Mouse (Mus musculus) ES-E14 (cell line): ENCODE measurements around the gene Igsf23. TPM values are rescaled to one million over a fixed set of nuclear protein-coding genes. Genes with fewer than 3 reads are reported as not detected.

Source experiments
- DNase-seq: peaks from one replicate; pipeline ENCODE4 v3.0.0-alpha.2; 2013; ENCODE audit warnings: low read depth, low spot score
- H3K27ac ChIP-seq: 2 replicates; pipeline ENCODE4 v1.5.1; 2012; ENCODE audit warnings: low read depth, mild to moderate bottlenecking, low read length, moderate library complexity, mixed read lengths; ENCODE audit not compliant: poor library complexity, insufficient read depth, severe bottlenecking
- H3K36me3 ChIP-seq: 2 replicates; pipeline ENCODE4 v1.6.1; 2012; ENCODE audit warnings: mild to moderate bottlenecking, low read length, moderate library complexity, mixed read lengths; ENCODE audit not compliant: control insufficient read depth, poor library complexity, insufficient read depth, severe bottlenecking
- H3K4me1 ChIP-seq, 2 experiments: fragments of 150-350 bp in 1 of 2; sonication (generic) in 1 of 2; 2 replicates each; pipeline ENCODE4 v1.6.1; 2012; ENCODE audit warnings: low read length in 2 of 2, mild to moderate bottlenecking in 1 of 2, mixed read lengths in 1 of 2; ENCODE audit not compliant: control insufficient read depth in 2 of 2, insufficient read depth in 2 of 2, poor library complexity in 1 of 2
- H3K4me3 ChIP-seq, 2 experiments: fragments of 150-350 bp in 1 of 2; sonication (generic) in 1 of 2; 2 replicates each; pipeline ENCODE4 v1.5.1; 2012; ENCODE audit warnings: low read length in 2 of 2, low read depth in 1 of 2, mild to moderate bottlenecking in 1 of 2, mixed read lengths in 1 of 2; ENCODE audit not compliant: insufficient read depth in 1 of 2, poor library complexity in 1 of 2, severe bottlenecking in 1 of 2
- H3K9ac ChIP-seq: 2 replicates; pipeline ENCODE4 v1.6.1; 2012; ENCODE audit warnings: low read depth, mild to moderate bottlenecking, low read length, mixed read lengths; ENCODE audit not compliant: poor library complexity, insufficient read depth, severe bottlenecking
- H3K9me3 ChIP-seq: fragments of 150-350 bp; sonication (generic); 2 replicates; pipeline ENCODE4 v1.6.1; 2012; ENCODE audit warnings: low read depth, mild to moderate bottlenecking, low read length; ENCODE audit not compliant: control insufficient read depth, insufficient read depth
- CHD2 ChIP-seq: IDR thresholded peaks from 2 replicates; pipeline ENCODE4 v1.6.1; 2014; ENCODE audit warnings: mild to moderate bottlenecking, low read depth, low read length, inconsistent platforms
- HCFC1 ChIP-seq: IDR thresholded peaks from 2 replicates; pipeline ENCODE4 v1.6.1; 2012; ENCODE audit warnings: low read length, inconsistent platforms, borderline replicate concordance; ENCODE audit not compliant: insufficient read depth
- MAFK ChIP-seq: IDR thresholded peaks from 2 replicates; pipeline ENCODE4 v1.6.1; 2014; ENCODE audit warnings: mild to moderate bottlenecking, low read depth, low read length, inconsistent platforms; ENCODE audit not compliant: insufficient read depth
- ZC3H11A ChIP-seq: IDR thresholded peaks from 2 replicates; pipeline ENCODE4 v1.6.1; 2012; ENCODE audit warnings: low read depth, mild to moderate bottlenecking, inconsistent platforms, low read length, borderline replicate concordance
- ZNF384 ChIP-seq: IDR thresholded peaks from 2 replicates; pipeline ENCODE4 v1.6.1; 2012; ENCODE audit warnings: low read depth, low read length, inconsistent platforms
- in situ Hi-C, 2 experiments: fragments of 600-800 bp; cut with MboI; formaldehyde crosslinking; loops; one replicate each; pipeline ENCODE4 v1.15.1; 2025; ENCODE audit warnings: low sequenced_read_pairs in 2 of 2, inconsistent platforms in 1 of 2; ENCODE audit not compliant: unreplicated experiment in 2 of 2
- total RNA-seq: library from RNA; depleted of rRNA; stranded (reverse); fragments of 300-350 nt; gene quantifications from 2 replicates; pipeline ENCODE4 v1.2.3, GENCODE M21; 2012

Gene Igsf23
- total RNA-seq, 1 experiment, result 4.6 TPM

- H3K4me1 ChIP-seq, result peaks cover 7 to 19% of the 10 kb centered on the region in 2 experiments
- H3K9ac ChIP-seq, result no peak overlapping the region
- H3K9me3 ChIP-seq, result no peaks in the 10 kb centered on the region
- no peak for DNase-seq
- H3K36me3 ChIP-seq, result no peaks in the 10 kb centered on the region
- no peak overlapping the region for H3K4me3 ChIP-seq
- no peak overlapping the region for H3K27ac ChIP-seq
- TF ChIP-seq ZC3H11A, result no peak
- no peak for TF ChIP-seq CHD2
- TF ChIP-seq ZNF384, result no peak
- TF ChIP-seq HCFC1, result no peak
- TF ChIP-seq MAFK, result no peak
- in situ Hi-C loops, result no loop called here
These were observed 10.9 kb downstream of the Igsf23 start for GRCm38 (mm10) chr7:19939555-19940235.

DNA sequence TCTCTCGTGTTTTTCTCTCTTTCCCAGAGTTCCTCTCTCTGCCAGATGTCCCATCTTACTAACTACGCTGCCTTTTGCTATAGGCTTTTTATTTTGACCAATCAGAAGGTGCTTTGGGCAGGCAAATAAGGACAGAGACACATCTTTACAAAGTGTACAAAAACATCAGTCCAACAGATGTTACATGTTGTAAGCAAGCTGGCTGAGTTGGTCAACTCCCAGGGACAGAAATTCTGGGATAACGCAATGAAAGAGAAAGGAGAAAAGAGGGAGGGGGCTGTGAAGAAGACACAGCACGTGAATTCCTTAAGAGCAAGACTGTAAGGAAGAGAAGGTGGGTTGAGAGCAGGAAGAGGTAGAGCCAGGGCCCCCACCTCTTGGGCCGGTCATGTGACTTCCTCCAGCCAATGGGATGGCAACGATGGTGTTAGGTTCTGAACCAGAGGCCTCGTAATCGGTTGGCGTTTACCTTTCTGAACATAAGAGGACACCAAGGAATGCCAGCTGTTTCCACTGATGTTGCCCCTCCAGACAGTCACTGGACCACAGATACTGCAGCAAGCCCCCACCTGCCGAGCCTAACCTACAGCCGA is 13.2 kb downstream of the Igsf23 start:
- peak overlapping the region; percentile 36; the same call in 1 of the 2 replicates for H3K9ac ChIP-seq
- in situ Hi-C loops, result no loop called here
- H3K27ac ChIP-seq, result no peak overlapping the region; the same call in 1 of the 2 replicates
- no peak for DNase-seq
- no peak overlapping the region; a peak in 1 of 4 replicates for H3K4me3 ChIP-seq
- no peaks in the 10 kb centered on the region for H3K9me3 ChIP-seq
- H3K36me3 ChIP-seq, result no peaks in the 10 kb centered on the region
- peaks cover 9 to 26% of the 10 kb centered on the region in 2 experiments for H3K4me1 ChIP-seq
- no peak for TF ChIP-seq ZC3H11A
- no peak for TF ChIP-seq ZNF384
- no peak for TF ChIP-seq HCFC1
- TF ChIP-seq MAFK, result no peak
- TF ChIP-seq CHD2, result no peak

DNA sequence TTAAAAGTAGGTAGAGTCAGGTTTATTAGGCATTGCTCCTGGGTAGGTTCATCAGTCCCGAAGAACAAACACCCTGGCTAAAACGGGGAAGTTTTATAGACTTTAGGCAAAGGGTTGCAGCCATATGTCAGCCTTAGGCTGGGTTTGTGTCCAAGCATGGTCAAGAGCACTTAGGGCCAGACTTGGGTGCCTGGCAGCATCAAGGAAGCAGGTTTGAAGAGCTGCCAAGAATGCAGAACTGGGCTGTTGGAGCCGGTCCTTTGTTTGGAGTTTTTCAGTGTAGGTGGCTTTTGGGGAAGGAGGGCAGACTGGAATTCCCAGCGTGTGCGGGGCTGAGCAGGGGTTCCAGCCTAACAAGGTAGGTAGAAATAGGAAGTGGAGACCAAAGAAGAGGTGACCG is 14.6 kb downstream of the Igsf23 start:
- in situ Hi-C loops, result no loop called here
- no peak for DNase-seq
- no peak for TF ChIP-seq CHD2
- TF ChIP-seq ZNF384, result no peak
- TF ChIP-seq MAFK, result no peak
- no peak for TF ChIP-seq HCFC1
- TF ChIP-seq ZC3H11A, result no peak
- Histone ChIP-seq H3K4me3 (no peak overlapping the region), H3K36me3 (no peaks in the 10 kb centered on the region), H3K9me3 (no peaks in the 10 kb centered on the region), H3K9ac (no peak overlapping the region), H3K4me1 (peaks cover 11 to 33% of the 10 kb centered on the region in 2 experiments), H3K27ac (no peak overlapping the region)

DNA sequence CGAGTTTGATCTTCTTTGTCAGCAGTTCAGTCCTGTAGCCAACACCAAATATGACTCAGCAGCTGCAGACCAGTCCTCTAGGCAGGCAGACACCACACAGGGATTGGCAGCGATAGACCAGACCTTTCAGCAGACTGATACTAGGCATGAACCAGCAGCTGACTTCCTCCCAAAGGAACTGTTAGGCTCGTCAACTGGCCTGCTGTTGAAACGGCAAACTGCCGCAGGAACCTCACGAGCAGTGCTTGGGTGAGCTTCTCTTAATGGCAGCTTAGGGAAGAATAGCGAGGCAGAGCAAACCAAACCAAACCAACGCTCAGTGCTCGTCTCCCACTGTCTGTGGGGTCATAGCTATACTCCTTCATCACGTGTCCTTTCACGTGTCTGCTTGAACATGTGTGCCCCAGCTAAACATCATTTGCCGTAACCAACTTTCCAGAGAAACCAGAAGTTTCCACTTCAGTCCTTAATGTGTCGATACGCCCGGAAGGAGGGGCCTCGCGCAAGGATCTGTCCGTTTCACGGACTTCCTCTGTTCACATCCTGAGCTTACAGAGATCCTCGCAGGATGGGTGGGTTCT is 15.3 kb downstream of the Igsf23 start:
- no peaks in the 10 kb centered on the region for H3K9me3 ChIP-seq
- H3K4me1 ChIP-seq, result peaks cover 11 to 35% of the 10 kb centered on the region in 2 experiments
- no peak overlapping the region for H3K27ac ChIP-seq
- no peak for DNase-seq
- in situ Hi-C loops, result no loop called here
- no peaks in the 10 kb centered on the region for H3K36me3 ChIP-seq
- H3K4me3 ChIP-seq, result no peak overlapping the region
- no peak for TF ChIP-seq HCFC1
- no peak for TF ChIP-seq MAFK
- no peak for TF ChIP-seq CHD2
- TF ChIP-seq ZC3H11A, result no peak
- TF ChIP-seq ZNF384, result no peak
- H3K9ac ChIP-seq, result peak overlapping the region; percentile 17; the same call in 1 of the 2 replicates
